Mouse (Mus musculus): ENCODE data around the gene AW822073. TPM values are rescaled to one million over a fixed set of nuclear protein-coding genes. Genes with fewer than 3 reads are reported as not detected.

AW822073 gene
- 1 to 10 TPM in 1 of 2 experiments, under 1 TPM in 1; 0.96 to 9.9 TPM for polyA plus RNA-seq (2017; shearing (Covaris generic))

GRCm38 (mm10) chr10:58224827-58225785, at the start of gene AW822073:
Gene AW822073, minus strand, starts transcription at chr10:58224930.

DNA sequence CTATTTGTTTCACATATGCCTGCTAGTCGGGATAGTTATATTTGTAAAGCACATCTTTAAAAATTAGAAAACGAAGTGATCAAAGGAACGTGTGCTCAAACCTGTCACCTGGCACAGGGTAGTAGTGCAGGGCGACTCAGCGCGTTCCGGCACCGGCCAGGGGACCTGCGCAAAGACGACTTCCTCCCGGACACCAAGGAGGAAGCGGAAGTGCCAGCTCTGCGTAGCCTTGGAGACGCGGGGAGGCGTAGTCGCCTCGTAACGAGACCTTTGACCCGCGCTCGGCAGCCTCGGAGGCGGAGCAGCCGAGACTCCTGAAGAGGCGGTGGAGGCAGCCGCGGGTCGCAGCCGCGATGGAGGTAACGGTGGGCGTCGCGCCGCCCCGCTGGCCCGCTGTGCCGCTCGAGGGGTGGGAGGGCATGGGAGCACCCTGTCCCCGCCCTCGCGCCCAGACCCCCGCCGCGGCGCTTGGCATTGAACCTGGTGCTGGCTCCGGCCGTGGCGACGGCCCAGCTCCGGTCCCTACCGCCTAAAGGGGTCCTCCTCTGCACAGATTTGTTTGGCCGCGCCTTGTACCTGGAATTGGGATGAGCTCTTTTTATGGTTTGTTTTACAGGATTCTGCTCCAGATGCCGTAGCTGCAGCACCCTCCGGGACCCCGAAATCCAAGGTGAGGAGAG, 30.6 kb upstream of the AW822073 start, which contains the start of gene Gcc2:
Gene Gcc2, plus strand, starts transcription at position 285 of the 680 bp plus-strand sequence.

DNA sequence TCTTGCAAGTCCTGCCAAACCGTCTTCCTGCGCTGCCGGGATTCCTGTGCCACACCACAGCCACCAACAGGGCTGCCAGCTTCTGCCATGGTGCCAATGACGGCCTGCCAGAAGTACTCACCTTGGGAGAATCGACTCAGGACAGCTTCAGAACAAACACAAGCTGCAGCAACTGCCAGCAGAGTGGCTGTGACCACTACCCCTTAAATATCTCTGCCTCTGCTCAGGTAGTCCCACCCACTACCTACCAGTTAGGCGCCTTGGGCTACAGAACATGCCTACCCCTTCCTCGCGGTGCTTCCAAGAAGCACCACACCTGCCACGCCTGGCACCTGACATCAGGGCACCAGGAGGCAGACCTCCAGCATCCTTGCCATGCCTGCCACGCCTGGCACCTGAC, 11.9 kb upstream of the AW822073 start, which contains the start of gene Gm4981:
Gene Gm4981, minus strand, starts transcription at position 89 of the 400 bp plus-strand sequence.

DNA sequence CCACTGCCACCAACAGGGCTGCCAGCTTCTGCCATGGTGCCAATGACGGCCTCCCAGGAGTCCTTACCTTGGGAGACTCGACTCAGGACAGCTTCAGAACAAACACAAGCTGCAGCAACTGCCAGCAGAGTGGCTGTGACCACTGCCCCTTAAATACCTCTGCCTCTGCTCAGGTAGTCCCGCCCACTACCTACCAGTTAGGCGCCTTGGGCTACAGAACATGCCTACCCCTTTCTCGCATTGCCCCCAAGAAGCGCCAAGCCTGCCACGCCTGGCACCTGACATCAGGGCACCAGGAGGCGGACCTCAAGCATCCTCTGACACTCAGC, 7.9 kb upstream of the AW822073 start, which contains the start of gene Duxf3:
Gene Duxf3, minus strand, starts transcription at position 35 of the 329 bp plus-strand sequence.

Other genes starting within 250 kb of the AW822073 start
- gene Duxf3, start 7.7 kb upstream of the AW822073 start, polyA plus RNA-seq (2017; shearing (Covaris generic)): 10 to 100 TPM in 1 of 2 experiments, 1 to 10 TPM in 1; 3.0 to 11.2 TPM
- 1 to 10 TPM in 1 of 2 experiments, under 1 TPM in 1; 0.36 to 1.9 TPM for gene Gm4981, start 11.8 kb upstream of the AW822073 start, polyA plus RNA-seq (2017; shearing (Covaris generic))
- gene Gcc2, start 30.6 kb upstream of the AW822073 start, polyA plus RNA-seq (2017; shearing (Covaris generic)): 10 to 100 TPM; 58.7 to 76.0 TPM
- gene Lims1, start 98.5 kb upstream of the AW822073 start, polyA plus RNA-seq (2017; shearing (Covaris generic)): 10 to 100 TPM; 82.8 to 98.1 TPM
- gene Ranbp2, start 222.0 kb upstream of the AW822073 start, polyA plus RNA-seq (2017; shearing (Covaris generic)): 10 to 100 TPM; 38.7 to 41.8 TPM